Mouse (Mus musculus): ENCODE results near the gene Retreg3.

GRCm38 (mm10) chr11:101083083-101083697 lies 36.5 kb downstream of the Retreg3 start:
- TF ChIP-seq CTCF (IDR thresholded peaks at IDR 0.05; ENCODE audit: low read depth, low read length): no peak
- TF ChIP-seq POLR2A (IDR thresholded peaks at IDR 0.05; ENCODE audit: extremely low read depth, insufficient read depth, low read length): no peak
